Mouse (Mus musculus): ENCODE measurements around the gene Sgms1. TPM values are rescaled to one million over a fixed set of nuclear protein-coding genes. Genes with fewer than 3 reads are reported as not detected.

Sgms1 gene
- polyA plus RNA-seq, 1 experiment from 2014 or later = 28.9 TPM

- Histone ChIP-seq H3K4me3 (no peak overlapping the region), H3K9me3 (no peaks in the 10 kb centered on the region), H3K27me3 (no peaks in the 10 kb centered on the region), H3K4me2 (replicated peaks) (no peak overlapping the region), H3K36me3 (no peaks in the 10 kb centered on the region), H3K9ac (no peak overlapping the region), H3K27ac (no peak overlapping the region), H3K4me1 (peaks cover 8% of the 10 kb centered on the region)
- WGBS = 85% methylated on average over 9 of the region's 9 CpGs
- no peak for ATAC-seq (ENCODE audit: insufficient number of reproducible peaks, insufficient read depth, low FRiP score, low TSS enrichment)
Observed at GRCm38 (mm10) chr19:32176458-32176857, 213.1 kb downstream of the Sgms1 start.

- H3K9me3 ChIP-seq = no peaks in the 10 kb centered on the region
- no peak overlapping the region for H3K4me3 ChIP-seq
- no peak overlapping the region for H3K4me2 ChIP-seq (replicated peaks)
- no peak overlapping the region for H3K27ac ChIP-seq
- H3K9ac ChIP-seq = no peak overlapping the region
- peaks cover 4% of the 10 kb centered on the region for H3K4me1 ChIP-seq
- H3K27me3 ChIP-seq = no peaks in the 10 kb centered on the region
- ATAC-seq (ENCODE audit: insufficient number of reproducible peaks, insufficient read depth, low FRiP score, low TSS enrichment) = no peak
- WGBS = 93% methylated on average over 4 of the region's 4 CpGs
- H3K36me3 ChIP-seq = no peaks in the 10 kb centered on the region
Observed at GRCm38 (mm10) chr19:32175991-32176390, 213.5 kb downstream of the Sgms1 start.

GRCm38 (mm10) chr19:32175013-32175412 is 214.5 kb downstream of the Sgms1 start:
- Histone ChIP-seq H3K9ac (no peak overlapping the region), H3K4me2 (replicated peaks) (no peak overlapping the region), H3K36me3 (no peaks in the 10 kb centered on the region), H3K4me1 (peaks cover 4% of the 10 kb centered on the region), H3K9me3 (no peaks in the 10 kb centered on the region), H3K27ac (no peak overlapping the region), H3K4me3 (no peak overlapping the region), H3K27me3 (no peaks in the 10 kb centered on the region)
- ATAC-seq (ENCODE audit: insufficient number of reproducible peaks, insufficient read depth, low FRiP score, low TSS enrichment) = no peak
- 97% methylated on average over 7 of the region's 7 CpGs for WGBS

GRCm38 (mm10) chr19:32174561-32174960 is 215.0 kb downstream of the Sgms1 start:
- no peak overlapping the region for H3K27ac ChIP-seq
- H3K4me3 ChIP-seq = no peak overlapping the region
- no peak overlapping the region for H3K4me2 ChIP-seq (replicated peaks)
- no peaks in the 10 kb centered on the region for H3K27me3 ChIP-seq
- no peak overlapping the region for H3K9ac ChIP-seq
- H3K36me3 ChIP-seq = no peaks in the 10 kb centered on the region
- peaks cover 1% of the 10 kb centered on the region; the same call in 1 of the 2 replicates for H3K4me1 ChIP-seq
- ATAC-seq (ENCODE audit: insufficient number of reproducible peaks, insufficient read depth, low FRiP score, low TSS enrichment) = no peak
- no peaks in the 10 kb centered on the region for H3K9me3 ChIP-seq
- WGBS = 92% methylated on average over 5 of the region's 5 CpGs

- Histone ChIP-seq H3K9ac (no peak overlapping the region), H3K4me3 (no peak overlapping the region), H3K4me1 (no peaks in the 10 kb centered on the region; the same call in 1 of the 2 replicates), H3K27ac (no peak overlapping the region), H3K27me3 (no peaks in the 10 kb centered on the region), H3K4me2 (replicated peaks) (no peak overlapping the region), H3K36me3 (no peaks in the 10 kb centered on the region), H3K9me3 (no peaks in the 10 kb centered on the region)
- WGBS = 71% methylated on average over 6 of the region's 6 CpGs
- no peak for ATAC-seq (ENCODE audit: insufficient number of reproducible peaks, insufficient read depth, low FRiP score, low TSS enrichment)
Observed at GRCm38 (mm10) chr19:32173522-32174184, 215.9 kb downstream of the Sgms1 start.

GRCm38 (mm10) chr19:32172511-32172981 is 217.0 kb downstream of the Sgms1 start:
- 85% methylated on average over 5 of the region's 5 CpGs for WGBS
- Histone ChIP-seq H3K9me3 (no peaks in the 10 kb centered on the region), H3K4me3 (no peak overlapping the region), H3K4me1 (no peaks in the 10 kb centered on the region; the same call in 1 of the 2 replicates), H3K27me3 (no peaks in the 10 kb centered on the region), H3K4me2 (replicated peaks) (no peak overlapping the region), H3K36me3 (no peaks in the 10 kb centered on the region), H3K9ac (no peak overlapping the region), H3K27ac (no peak overlapping the region)
- ATAC-seq (ENCODE audit: insufficient number of reproducible peaks, insufficient read depth, low FRiP score, low TSS enrichment) = no peak

GRCm38 (mm10) chr19:32171981-32172380 is 217.5 kb downstream of the Sgms1 start:
- H3K4me1 ChIP-seq = no peaks in the 10 kb centered on the region; the same call in 1 of the 2 replicates
- H3K27ac ChIP-seq = no peak overlapping the region
- H3K9ac ChIP-seq = no peak overlapping the region
- no peak overlapping the region for H3K4me2 ChIP-seq (replicated peaks)
- 85% methylated on average over 7 of the region's 7 CpGs for WGBS
- H3K4me3 ChIP-seq = no peak overlapping the region
- no peak for ATAC-seq (ENCODE audit: insufficient number of reproducible peaks, insufficient read depth, low FRiP score, low TSS enrichment)
- no peaks in the 10 kb centered on the region for H3K9me3 ChIP-seq
- no peaks in the 10 kb centered on the region for H3K36me3 ChIP-seq
- H3K27me3 ChIP-seq = no peaks in the 10 kb centered on the region

GRCm38 (mm10) chr19:32169634-32170540 is 219.6 kb downstream of the Sgms1 start:
- Histone ChIP-seq H3K4me3 (no peak overlapping the region), H3K4me1 (no peaks in the 10 kb centered on the region; the same call in 1 of the 2 replicates), H3K4me2 (replicated peaks) (no peak overlapping the region), H3K9me3 (no peaks in the 10 kb centered on the region), H3K27me3 (no peaks in the 10 kb centered on the region), H3K27ac (no peak overlapping the region), H3K36me3 (no peaks in the 10 kb centered on the region), H3K9ac (no peak overlapping the region)
- 46% methylated on average over 8 of the region's 9 CpGs for WGBS
- 0 out of 2 replicates have a peak, but pooled peaks have one; percentile 22 for ATAC-seq (ENCODE audit: insufficient number of reproducible peaks, insufficient read depth, low FRiP score, low TSS enrichment)

- Histone ChIP-seq H3K4me2 (replicated peaks) (no peak overlapping the region), H3K9ac (no peak overlapping the region), H3K36me3 (no peaks in the 10 kb centered on the region), H3K9me3 (no peaks in the 10 kb centered on the region), H3K4me1 (no peaks in the 10 kb centered on the region; the same call in 1 of the 2 replicates), H3K27me3 (no peaks in the 10 kb centered on the region), H3K27ac (no peak overlapping the region), H3K4me3 (no peak overlapping the region)
- WGBS = 85% methylated on average over 9 of the region's 9 CpGs
- ATAC-seq (ENCODE audit: insufficient number of reproducible peaks, insufficient read depth, low FRiP score, low TSS enrichment) = no peak
Observed at GRCm38 (mm10) chr19:32168031-32168430, 221.5 kb downstream of the Sgms1 start.

GRCm38 (mm10) chr19:32166823-32167605 is 222.5 kb downstream of the Sgms1 start:
- H3K36me3 ChIP-seq = no peaks in the 10 kb centered on the region
- H3K27ac ChIP-seq = no peak overlapping the region
- 93% methylated on average over 13 of the region's 13 CpGs for WGBS
- H3K27me3 ChIP-seq = no peaks in the 10 kb centered on the region
- H3K9me3 ChIP-seq = no peaks in the 10 kb centered on the region
- no peak overlapping the region for H3K4me3 ChIP-seq
- no peak overlapping the region for H3K4me2 ChIP-seq (replicated peaks)
- no peak overlapping the region for H3K9ac ChIP-seq
- H3K4me1 ChIP-seq = no peaks in the 10 kb centered on the region; the same call in 1 of the 2 replicates
- ATAC-seq (ENCODE audit: insufficient number of reproducible peaks, insufficient read depth, low FRiP score, low TSS enrichment) = no peak

- Histone ChIP-seq H3K27ac (no peak overlapping the region), H3K27me3 (no peaks in the 10 kb centered on the region), H3K4me1 (no peaks in the 10 kb centered on the region; the same call in 1 of the 2 replicates), H3K9ac (no peak overlapping the region), H3K36me3 (no peaks in the 10 kb centered on the region), H3K9me3 (no peaks in the 10 kb centered on the region), H3K4me2 (replicated peaks) (no peak overlapping the region), H3K4me3 (no peak overlapping the region)
- WGBS = 95% methylated on average over 6 of the region's 6 CpGs
- ATAC-seq (ENCODE audit: insufficient number of reproducible peaks, insufficient read depth, low FRiP score, low TSS enrichment) = no peak
Observed at GRCm38 (mm10) chr19:32165711-32166110, 223.8 kb downstream of the Sgms1 start.
